22 mouse cellular contexts compared by ENCODE assay signal in genomic region chr6:129112526-129112925, GRCm38 (mm10). TPM values are rescaled to one million over a fixed set of nuclear protein-coding genes. Genes with fewer than 3 reads are reported as not detected.
DNase-seq lines count a peak whose midpoint lies in the region; ATAC-seq lines count a peak whose summit lies in the region.
"Had no signal": no experiment of that assay in that cellular context is flagged by ENCODE, and none has a peak within 500 bp of the region (broad histone marks: within the 10 kb centered on the region; RNA-seq: fewer than 3 reads in every experiment).

No protein-coding gene starts in this region.

- intact Hi-C loops in heart, postnatal 36 days (cut with DNase I) = no loop called here

- 44% methylated on average over 1 of the region's 1 CpGs for WGBS in heart, embryonic 10.5 days
- 85% methylated on average over 1 of the region's 1 CpGs for WGBS in forebrain, embryonic 14.5 days

- no peaks in the 10 kb centered on the region for H3K27me3 ChIP-seq in heart, embryonic 10.5 days (ENCODE audit: insufficient read depth, poor library complexity, severe bottlenecking)
- H3K27me3 ChIP-seq in forebrain, embryonic 14.5 days (replicated peaks; ENCODE audit: control insufficient read depth, insufficient read depth, low read length) = no peaks in the 10 kb centered on the region
- H3K27me3 ChIP-seq: CH12.LX; embryonic facial prominence, embryonic 15.5 days; hindbrain, embryonic 12.5 days; intestine, embryonic 15.5 days; limb, embryonic 15.5 days had no signal

- ATAC-seq in granulocyte monocyte progenitor cell, adult 5-6 weeks (replicated peaks; ENCODE audit: poor library complexity, severe bottlenecking) = peak; percentile 20; the same call in 1 of the 2 replicates
- ATAC-seq in forebrain, embryonic 14.5 days = no peak

- H3K27ac ChIP-seq in heart, embryonic 10.5 days = no peak overlapping the region
- no peak overlapping the region for H3K27ac ChIP-seq in forebrain, embryonic 14.5 days (ENCODE audit: low read depth, low read length)
- H3K27ac ChIP-seq: embryonic facial prominence, embryonic 15.5 days; hindbrain, embryonic 12.5 days; intestine, embryonic 15.5 days; layer of hippocampus, adult 2 months; limb, embryonic 15.5 days had no signal

- 0 out of 2 replicates have a peak, but pooled peaks cover 7% of the 10 kb centered on the region for H3K4me1 ChIP-seq in heart, embryonic 10.5 days
- no peaks in the 10 kb centered on the region for H3K4me1 ChIP-seq in forebrain, embryonic 14.5 days (ENCODE audit: control insufficient read depth, insufficient read depth, low read length)
- H3K4me1 ChIP-seq: embryonic facial prominence, embryonic 15.5 days; hindbrain, embryonic 12.5 days; limb, embryonic 15.5 days had no signal

- H3K4me3 ChIP-seq in heart, embryonic 10.5 days = no peak overlapping the region
- H3K4me3 ChIP-seq in forebrain, embryonic 14.5 days (ENCODE audit: low read depth, low read length) = no peak overlapping the region
- H3K4me3 ChIP-seq: embryonic facial prominence, embryonic 15.5 days; hindbrain, embryonic 12.5 days; intestine, embryonic 15.5 days; layer of hippocampus, adult 2 months; limb, embryonic 15.5 days had no signal

- no peak overlapping the region for H3K4me2 ChIP-seq in forebrain, embryonic 14.5 days (ENCODE audit: low read length)
- H3K4me2 ChIP-seq: embryonic facial prominence, embryonic 15.5 days; hindbrain, embryonic 12.5 days; intestine, embryonic 15.5 days; limb, embryonic 15.5 days had no signal

- no peaks in the 10 kb centered on the region for H3K36me3 ChIP-seq in heart, embryonic 10.5 days
- no peaks in the 10 kb centered on the region for H3K36me3 ChIP-seq in forebrain, embryonic 14.5 days (ENCODE audit: control insufficient read depth, insufficient read depth, low read length)
- H3K36me3 ChIP-seq: embryonic facial prominence, embryonic 15.5 days; hindbrain, embryonic 12.5 days; intestine, embryonic 15.5 days; limb, embryonic 15.5 days had no signal

- no peak overlapping the region for H3K9ac ChIP-seq in forebrain, embryonic 14.5 days (ENCODE audit: low read length)
- H3K9ac ChIP-seq: embryonic facial prominence, embryonic 15.5 days; hindbrain, embryonic 12.5 days; intestine, embryonic 15.5 days; limb, embryonic 15.5 days had no signal

- H3K9me3 ChIP-seq in heart, embryonic 10.5 days = no peaks in the 10 kb centered on the region
- no peaks in the 10 kb centered on the region for H3K9me3 ChIP-seq in forebrain, embryonic 14.5 days (replicated peaks; ENCODE audit: control insufficient read depth, low read length)
- H3K9me3 ChIP-seq: embryonic facial prominence, embryonic 15.5 days; hindbrain, embryonic 12.5 days; intestine, embryonic 15.5 days; limb, embryonic 15.5 days had no signal

- DNase-seq in adrenal gland, adult 2 months = peak; percentile 21
- DNase-seq in adrenal gland, adult 8-10 months = no peak
- DNase-seq in heart, postnatal 36 days = peak; percentile 31 to 32
- DNase-seq in heart, embryonic 10.5 days (ENCODE audit: low spot score) = no peak
- peak; percentile 52 for DNase-seq in lung, postnatal 10 days
- DNase-seq in left cerebral cortex, adult 9 months (ENCODE audit: low spot score in 2 of 2) = no peak
- DNase-seq in forebrain, embryonic 14.5 days (ENCODE audit: low spot score) = no peak
- DNase-seq: cerebellum, adult 18-20 months; midbrain, embryonic 14.5 days; thymus, postnatal 14 days had no signal

RNA-seq across cellular contexts. Expression of gene Clec2e, which starts 11.8 kb away (rescaled TPM):
- total RNA-seq in adrenal gland, adult 2 months (2021) = not detected
- not detected in 2 replicates for polyA plus RNA-seq in adrenal gland, adult 2 months (2012; rRNA removed)
- total RNA-seq in adrenal gland, adult 8-10 months (2022) = under 1 TPM in 1 of 4 experiments, not detected in 3; 0.19 TPM
- not detected for total RNA-seq in heart, postnatal 36 days (2021)
- polyA plus RNA-seq in heart, embryonic 10.5 days (2016; fragmentation: Nextera tagmentation; extraction: Ambion mirVana) = not detected in 2 replicates
- total RNA-seq in granulocyte monocyte progenitor cell, adult 5-6 weeks (2014; fragmentation: Nextera tagmentation) = not detected in 2 replicates
- total RNA-seq in granulocyte monocyte progenitor cell, adult 5-6 weeks (2017) = not detected in 2 replicates
- not detected in 2 replicates for polyA plus RNA-seq in forebrain, embryonic 14.5 days (2014; fragmentation: Nextera tagmentation; extraction: Ambion mirVana)
- total RNA-seq: CH12.LX; heart, adult 18-20 months; layer of hippocampus, adult 2 months; left cerebral cortex, postnatal 10 days; megakaryocyte progenitor cell, adult 5-6 weeks had no signal
- polyA plus RNA-seq: embryonic facial prominence, embryonic 15.5 days; forebrain, embryonic 11.5 days; hindbrain, embryonic 12.5 days; limb, embryonic 15.5 days; midbrain, embryonic 14.5 days; spleen, adult 2 months had no signal

Comparison
In these comparisons a context has a peak if more than half of its experiments do, and no peak if none do; other contexts are left out.
1. DNase-seq: peak in adrenal gland, adult 2 months (single experiment), heart, postnatal 36 days (2 of 2) and lung, postnatal 10 days (single experiment); none in adrenal gland, adult 8-10 months (single experiment), heart, embryonic 10.5 days (single experiment), left cerebral cortex, adult 9 months (0 of 2) and forebrain, embryonic 14.5 days (single experiment).